Mouse (Mus musculus) hindbrain, postnatal 0 days (tissue): Measurements from ENCODE around the gene Tssk3. TPM values are rescaled to one million over a fixed set of nuclear protein-coding genes. Genes with fewer than 3 reads are reported as not detected.
"Not testable (repeated sequence)": the region's sequence is repeated elsewhere in the genome, so short reads cannot be mapped to it uniquely, and the experiment has no call there.

Experiments used
- ATAC-seq: fragments of 200-750 bp; cut with Nextera tagmentation; 2 replicates; pipeline ENCODE4 v1.8.0; 2017; ENCODE audit warnings: mild to moderate bottlenecking, moderate TSS enrichment, moderate library complexity
- DNase-seq: peaks from one replicate; pipeline ENCODE4 v3.0.0-alpha.2; 2015; ENCODE audit warnings: low spot score
- H3K27ac ChIP-seq: fragments of 300-500 bp; sonication (generic); 2 replicates; pipeline ENCODE4 v1.5.1; 2014; ENCODE audit warnings: mild to moderate bottlenecking
- H3K27me3 ChIP-seq: fragments of 300-500 bp; sonication (generic); 2 replicates; pipeline ENCODE4 v1.6.1; 2014; ENCODE audit warnings: low read length, mixed read lengths; ENCODE audit not compliant: insufficient read depth
- H3K36me3 ChIP-seq: fragments of 300-500 bp; sonication (generic); 2 replicates; pipeline ENCODE4 v1.6.1; 2014; ENCODE audit warnings: low read length, mixed read lengths; ENCODE audit not compliant: insufficient read depth
- H3K4me1 ChIP-seq: fragments of 300-500 bp; sonication (generic); 2 replicates; pipeline ENCODE4 v1.6.1; 2014; ENCODE audit warnings: antibody characterized with exemption, low read length, mixed read lengths; ENCODE audit not compliant: insufficient read depth
- H3K4me2 ChIP-seq: fragments of 300-500 bp; sonication (generic); 2 replicates; pipeline ENCODE4 v1.6.1; 2014; ENCODE audit warnings: low read depth, mild to moderate bottlenecking, low read length, moderate library complexity, mixed read lengths
- H3K4me3 ChIP-seq: fragments of 300-500 bp; sonication (generic); 2 replicates; pipeline ENCODE4 v1.5.1; 2014; ENCODE audit warnings: low read length
- H3K9ac ChIP-seq: fragments of 300-500 bp; sonication (generic); replicated peaks from 2 replicates; pipeline ENCODE4 v1.6.1; 2014; ENCODE audit warnings: mild to moderate bottlenecking, low read length, moderate library complexity, mixed read lengths
- H3K9me3 ChIP-seq: fragments of 300-500 bp; sonication (generic); 2 replicates; pipeline ENCODE4 v1.6.1; 2016; ENCODE audit warnings: low read length, mixed read lengths
- CTCF ChIP-seq: IDR thresholded peaks from 2 replicates; pipeline ENCODE4 v1.5.1; 2016; ENCODE audit warnings: antibody characterized with exemption, control low read depth, low read depth
- WGBS: fragments of 180-500 bp; shearing (Covaris S2); extraction: QIAGEN DNeasy Blood & Tissue Kit; methylation state at CpG from one replicate; pipeline ENCODE4 v1.1.7; 2014; 5-methylcytosine and 5-hydroxymethylcytosine counted together
- polyA plus RNA-seq: library from polyadenylated mRNA; unstranded; fragments of >200 nt; fragmentation: Nextera tagmentation; extraction: Ambion mirVana; gene quantifications from 2 replicates; pipeline ENCODE4 v1.2.1, GENCODE M21; 2015
- total RNA-seq: library from RNA; depleted of rRNA; stranded (reverse); fragments of >200 nt; gene quantifications from 2 replicates; pipeline ENCODE4 v1.2.3, GENCODE M21; 2014; rRNA removed

Gene Tssk3
- total RNA-seq (not detected in 2 replicates), polyA plus RNA-seq (1.1 and 1.3 TPM in 2 replicates)

DNA sequence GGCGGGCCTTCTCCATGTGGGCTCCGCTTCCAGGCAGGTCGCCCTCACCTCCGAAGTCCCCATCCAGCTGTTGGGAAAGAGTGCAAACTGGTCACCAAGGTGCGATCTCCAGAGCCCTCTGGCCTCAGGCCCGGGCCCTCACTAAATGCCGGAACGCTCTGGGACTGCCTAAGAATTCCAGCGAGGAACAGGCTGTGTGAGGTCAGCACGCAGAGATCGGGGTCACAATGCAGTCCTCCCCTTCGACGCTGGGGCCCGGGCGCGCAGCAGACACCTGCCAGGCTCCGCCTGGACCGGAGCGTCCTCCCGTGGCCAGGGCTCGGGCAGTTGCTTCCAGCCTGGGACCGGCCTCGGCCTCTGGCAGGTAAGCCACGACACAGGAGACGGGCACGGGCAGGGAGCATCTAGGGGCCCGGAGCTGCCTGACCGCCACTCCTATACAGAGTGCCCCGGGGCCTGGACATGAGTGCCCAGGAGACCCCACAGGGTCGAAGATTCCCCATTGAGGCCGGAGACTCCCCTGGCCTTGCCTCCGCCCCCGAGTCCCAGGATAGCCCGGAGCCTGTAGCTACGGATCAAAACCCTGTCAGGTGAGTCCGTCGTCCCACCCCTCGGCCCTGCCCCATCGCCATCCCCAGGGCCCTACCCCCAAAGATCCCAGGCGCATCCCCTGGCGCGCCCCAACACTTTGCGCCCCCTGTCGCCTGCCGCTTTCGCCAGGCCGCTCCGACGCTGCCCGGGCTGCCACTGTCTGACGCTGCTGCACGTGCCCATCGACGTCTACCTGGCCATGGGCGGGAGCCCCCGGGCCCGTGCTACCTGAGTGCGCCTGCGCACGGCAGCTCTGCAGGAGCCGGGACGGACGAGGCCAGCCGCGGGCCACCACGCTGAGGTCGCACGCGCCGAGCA lies at the start of gene Tssk3, which contains the start of gene Fam229a:
Gene Tssk3, minus strand, starts transcription at position 51 of the 909 bp plus-strand sequence.
Gene Fam229a, plus strand, starts transcription at position 219 of the 909 bp plus-strand sequence.
- H3K36me3 ChIP-seq, result peaks cover 30% of the 10 kb centered on the region

GRCm38 (mm10) chr4:129540012-129540411 lies 49.2 kb upstream of the Tssk3 start:
- 81% methylated on average over 6 of the region's 6 CpGs for WGBS
- TF ChIP-seq CTCF, result peak; percentile 55
- no peaks in the 10 kb centered on the region for H3K27me3 ChIP-seq
- peaks cover 4% of the 10 kb centered on the region; the same call in 1 of the 2 replicates for H3K4me1 ChIP-seq
- no peak overlapping the region for H3K9ac ChIP-seq
- H3K4me2 ChIP-seq, result no peak overlapping the region
- ATAC-seq (no peak), DNase-seq (peak; percentile 9)
- H3K27ac ChIP-seq, result no peak overlapping the region
- H3K36me3 ChIP-seq, result no peaks in the 10 kb centered on the region
- no peak overlapping the region for H3K4me3 ChIP-seq
- no peaks in the 10 kb centered on the region for H3K9me3 ChIP-seq

More for the DNA sequence above, at the start of gene Tssk3, which contains the start of gene Fam229a:
- peaks cover 10% of the 10 kb centered on the region for H3K4me1 ChIP-seq
- H3K9me3 ChIP-seq, result no peaks in the 10 kb centered on the region
- peak; percentile 77 for DNase-seq
- TF ChIP-seq CTCF, result 0 out of 2 replicates have a peak, but pooled peaks have one; percentile 1
- H3K27me3 ChIP-seq, result no peaks in the 10 kb centered on the region
- H3K9ac ChIP-seq, result peak within 1 kb of the TSS; percentile 41
- no peak within 1 kb of the TSS for H3K27ac ChIP-seq
- 3% methylated on average over 70 of the region's 70 CpGs for WGBS
- H3K4me3 ChIP-seq, result peak within 1 kb of the TSS; percentile 30
- H3K4me2 ChIP-seq, result peak within 1 kb of the TSS; percentile 60
- ATAC-seq, result peak; percentile 53

DNA sequence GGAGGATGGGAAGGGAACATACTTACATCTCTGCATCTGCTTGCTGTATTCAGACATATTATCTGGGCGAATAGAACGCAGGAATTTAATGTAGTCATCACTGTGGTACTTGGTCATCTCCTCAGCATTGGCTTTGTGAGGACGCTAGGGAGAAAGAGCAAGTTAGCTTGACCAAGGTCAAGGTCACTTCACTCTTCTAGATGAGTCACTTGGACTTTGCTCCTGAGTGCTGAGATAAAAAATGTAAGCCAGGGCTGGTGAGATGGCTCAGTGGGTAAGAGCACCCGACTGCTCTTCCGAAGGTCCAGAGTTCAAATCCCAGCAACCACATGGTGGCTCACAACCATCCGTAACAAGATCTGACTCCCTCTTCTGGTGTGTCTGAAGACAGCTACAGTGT lies 38.1 kb upstream of the Tssk3 start:
- not testable (repeated sequence) for H3K9ac ChIP-seq, ATAC-seq, DNase-seq, H3K4me1 ChIP-seq, H3K9me3 ChIP-seq, H3K27me3 ChIP-seq, H3K27ac ChIP-seq, H3K4me2 ChIP-seq, H3K4me3 ChIP-seq
- 98% methylated on average over 5 of the region's 6 CpGs for WGBS
- peaks cover 28% of the 10 kb centered on the region for H3K36me3 ChIP-seq

GRCm38 (mm10) chr4:129525889-129526288 lies 35.1 kb upstream of the Tssk3 start:
- no peaks in the 10 kb centered on the region for H3K27me3 ChIP-seq

GRCm38 (mm10) chr4:129525338-129525737 lies 34.5 kb upstream of the Tssk3 start:
- H3K9me3 ChIP-seq, result no peaks in the 10 kb centered on the region
- H3K4me3 ChIP-seq, result no peak overlapping the region
- no peaks in the 10 kb centered on the region for H3K27me3 ChIP-seq
- H3K9ac ChIP-seq, result no peak overlapping the region
- no peak overlapping the region for H3K27ac ChIP-seq
- DNase-seq, result no peak
- no peak overlapping the region for H3K4me2 ChIP-seq
- WGBS, result 86% methylated on average over 5 of the region's 5 CpGs
- H3K36me3 ChIP-seq, result peaks cover 47% of the 10 kb centered on the region
- no peaks in the 10 kb centered on the region for H3K4me1 ChIP-seq
- TF ChIP-seq CTCF, result no peak
- no peak for ATAC-seq

More at GRCm38 (mm10) chr4:129525889-129526288, 35.1 kb upstream of the Tssk3 start:
- TF ChIP-seq CTCF, result no peak
- H3K4me1 ChIP-seq, result no peaks in the 10 kb centered on the region
- DNase-seq (no peak), ATAC-seq (no peak)
- no peak overlapping the region for H3K9ac ChIP-seq
- H3K4me3 ChIP-seq, result no peak overlapping the region
- 92% methylated on average over 3 of the region's 3 CpGs for WGBS
- H3K27ac ChIP-seq, result no peak overlapping the region
- H3K4me2 ChIP-seq, result no peak overlapping the region
- peaks cover 45% of the 10 kb centered on the region for H3K36me3 ChIP-seq
- H3K9me3 ChIP-seq, result no peaks in the 10 kb centered on the region

- Histone ChIP-seq H3K27me3 (no peaks in the 10 kb centered on the region), H3K4me1 (no peaks in the 10 kb centered on the region), H3K27ac (no peak overlapping the region), H3K9ac (no peak overlapping the region), H3K36me3 (peaks cover 46% of the 10 kb centered on the region), H3K9me3 (no peaks in the 10 kb centered on the region), H3K4me2 (no peak overlapping the region), H3K4me3 (no peak overlapping the region)
- no peak for TF ChIP-seq CTCF
- DNase-seq (no peak), ATAC-seq (no peak)
- 90% methylated on average over 8 of the region's 8 CpGs for WGBS
Measured at GRCm38 (mm10) chr4:129518519-129518918, 27.7 kb upstream of the Tssk3 start.

DNA sequence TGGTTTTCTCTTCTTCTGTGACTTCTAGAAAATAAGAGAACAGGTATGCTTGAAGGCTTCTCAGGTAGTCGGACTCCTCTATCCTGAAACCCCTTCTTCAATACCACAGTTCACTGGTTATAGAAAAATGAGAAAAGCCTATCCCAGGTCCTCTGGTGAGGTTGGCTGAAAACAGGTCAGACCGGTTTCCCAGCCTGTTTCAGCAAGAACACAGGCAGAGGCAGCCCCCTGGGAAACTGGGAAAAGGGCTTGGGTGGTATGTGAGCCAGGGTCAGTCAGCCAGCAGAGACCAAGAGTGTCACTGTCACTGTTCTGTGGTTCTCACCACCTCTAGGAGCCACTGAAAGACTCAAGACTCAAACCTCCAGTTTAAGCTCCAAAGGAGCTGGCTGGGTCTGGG lies 26.1 kb upstream of the Tssk3 start:
- no peak for ATAC-seq
- no peak overlapping the region for H3K4me2 ChIP-seq
- no peaks in the 10 kb centered on the region for H3K9me3 ChIP-seq
- DNase-seq, result no peak
- WGBS, result 52% methylated on average over 2 of the region's 2 CpGs
- no peaks in the 10 kb centered on the region for H3K27me3 ChIP-seq
- no peak overlapping the region for H3K9ac ChIP-seq
- H3K27ac ChIP-seq, result no peak overlapping the region
- H3K36me3 ChIP-seq, result peaks cover 36% of the 10 kb centered on the region
- H3K4me1 ChIP-seq, result no peaks in the 10 kb centered on the region
- no peak for TF ChIP-seq CTCF
- H3K4me3 ChIP-seq, result no peak overlapping the region
